Mouse (Mus musculus): ENCODE measurements at regions not wholly inside any gene's neighbourhood (a gene's known extent, or its start where the extent isn't known, plus 50 kb on each side); places are given as distances from the start of the nearest gene placed in this dataset.

DNA sequence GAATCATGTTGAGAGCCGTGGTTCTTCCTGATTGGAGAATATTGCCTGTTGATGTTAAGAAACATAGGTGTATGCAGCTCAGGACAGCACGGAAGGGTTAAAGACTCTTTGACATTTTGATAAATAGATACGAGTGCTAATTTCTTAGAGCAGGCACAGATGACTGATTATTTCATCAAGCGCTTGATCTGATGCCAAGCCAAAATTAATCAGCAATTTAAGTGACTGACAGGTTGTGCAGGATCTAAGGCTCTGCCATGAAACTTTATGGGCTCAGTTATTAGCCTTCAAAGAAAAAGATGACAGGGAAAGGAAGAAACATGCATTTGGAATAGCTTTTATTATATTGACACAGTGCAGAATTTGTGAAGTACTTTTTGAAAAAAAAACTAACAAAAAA is 157.2 kb upstream of the Gje1 start:
- no peak for DNase-seq

DNA sequence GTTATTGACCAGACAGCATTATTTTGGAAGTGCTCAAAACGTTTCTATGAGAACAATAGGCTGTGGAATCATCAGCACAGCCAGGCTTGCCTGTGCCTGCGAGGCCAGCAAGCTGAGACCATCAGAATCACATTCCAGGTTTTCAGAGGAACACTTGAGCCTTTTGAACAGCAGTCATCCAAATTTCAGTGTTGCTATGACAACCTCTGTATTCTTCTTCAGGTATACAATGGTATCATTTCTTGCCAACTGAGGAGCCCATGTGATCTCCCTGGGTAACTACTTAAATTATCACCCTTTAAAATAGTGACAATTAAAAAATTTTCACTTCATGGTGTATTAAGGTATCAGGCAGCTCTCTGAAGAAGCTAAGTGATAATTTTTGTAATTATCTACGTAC is 143.2 kb upstream of the Gje1 start:
- DNase-seq = no peak

DNA sequence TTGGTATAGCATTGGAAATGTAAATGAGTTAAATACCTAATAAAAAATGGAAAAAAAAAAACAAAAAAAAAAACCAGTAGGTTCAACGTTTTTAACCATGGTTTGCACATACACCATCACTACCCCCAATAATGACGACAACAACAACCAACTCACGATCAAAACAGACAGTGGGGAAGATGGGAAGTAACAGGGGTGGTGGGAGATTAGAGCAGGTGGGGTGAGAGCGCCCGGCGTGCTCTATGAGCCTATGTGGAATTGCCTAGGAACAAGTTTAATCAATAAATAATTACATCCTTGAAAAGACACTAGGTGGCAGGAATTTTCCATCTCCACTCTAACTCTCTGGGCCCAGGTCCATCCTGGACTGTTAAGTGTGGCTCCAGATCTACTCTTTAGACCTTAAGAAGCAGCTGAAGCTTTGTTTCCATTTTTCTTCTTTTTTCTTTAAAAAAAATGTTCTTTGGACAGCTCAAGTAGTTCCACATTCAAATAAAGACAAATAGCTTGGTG is 142.2 kb upstream of the Gje1 start:
- no peak for DNase-seq

DNA sequence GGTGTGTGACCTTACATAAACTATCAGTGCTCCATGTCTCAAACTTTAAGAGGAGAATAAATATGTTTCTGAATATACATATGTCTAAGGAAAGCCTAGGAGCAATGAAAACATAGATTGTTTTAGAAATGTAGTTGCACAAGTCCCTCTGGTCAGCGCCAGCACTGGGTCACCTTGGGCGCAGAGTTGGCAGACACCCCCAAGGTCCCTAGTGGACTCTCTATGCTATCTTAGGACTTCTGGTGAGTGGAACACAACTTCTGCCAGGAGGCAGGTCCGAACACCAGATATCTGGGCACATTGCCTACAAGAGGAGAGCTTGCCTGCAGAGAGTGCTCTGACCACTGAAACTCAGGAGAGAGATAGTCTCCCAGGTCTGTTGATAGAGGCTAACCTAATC is 128.6 kb upstream of the Gje1 start:
- DNase-seq = peak; percentile 2

DNA sequence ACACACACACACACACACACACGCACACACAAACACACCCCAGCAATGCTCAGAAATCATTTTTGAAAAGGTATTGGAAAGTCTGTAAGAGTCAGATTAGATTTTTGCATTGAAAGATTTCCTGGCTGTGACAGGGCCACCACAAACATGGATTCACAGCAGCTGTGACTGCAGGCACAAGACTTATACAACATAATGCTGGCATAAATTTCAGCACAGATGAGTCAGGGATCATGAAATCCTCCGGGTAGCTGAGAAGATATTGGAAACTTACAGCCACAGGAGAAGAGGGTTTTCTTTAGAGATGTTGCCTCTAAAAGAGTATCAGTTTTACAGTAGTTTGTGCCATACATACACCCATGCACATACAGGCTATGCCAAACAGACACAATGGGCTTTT is 127.0 kb upstream of the Gje1 start:
- no peak for DNase-seq

Data from adrenal gland, postnatal 25 days (tissue).